Mouse (Mus musculus) midbrain, embryonic 10.5 days (tissue): ENCODE data around the gene Zfp513. TPM values are rescaled to one million over a fixed set of nuclear protein-coding genes. Genes with fewer than 3 reads are reported as not detected.

Source experiments
- polyA plus RNA-seq: library from polyadenylated mRNA; unstranded; fragments of >200 nt; fragmentation: Nextera tagmentation; extraction: Ambion mirVana; gene quantifications from 2 replicates; pipeline ENCODE4 v1.2.1, GENCODE M21; 2016

The Zfp513 gene
- polyA plus RNA-seq, 1 experiment from 2014 or later: 11.5 TPM

Other genes with a start within 250 kb of the Zfp513 start
- gene Preb, start 241.9 kb downstream of the Zfp513 start, polyA plus RNA-seq: 138 and 149 TPM in 2 replicates
- 0.02 TPM in 1 of 2 replicates, not detected in the other for gene Tcf23, start 233.6 kb downstream of the Zfp513 start, polyA plus RNA-seq
- gene Atraid, start 154.0 kb downstream of the Zfp513 start, polyA plus RNA-seq: 80.5 and 99.6 TPM in 2 replicates
- gene Slc5a6, start 153.4 kb downstream of the Zfp513 start, polyA plus RNA-seq: 10.6 and 11.4 TPM in 2 replicates
- 52.4 and 53.3 TPM in 2 replicates for gene Cad, start 147.5 kb downstream of the Zfp513 start, polyA plus RNA-seq
- gene Dnajc5g, start 96.0 kb downstream of the Zfp513 start, polyA plus RNA-seq: not detected in 2 replicates
- gene Slc30a3, start 94.1 kb downstream of the Zfp513 start, polyA plus RNA-seq: 1.5 and 7.1 TPM in 2 replicates
- not detected in 2 replicates for gene Trim54, start 85.6 kb downstream of the Zfp513 start, polyA plus RNA-seq
- gene Ucn, start 63.5 kb downstream of the Zfp513 start, polyA plus RNA-seq: not detected in 2 replicates
- 58.7 and 64.5 TPM in 2 replicates for gene Mpv17, start 48.1 kb downstream of the Zfp513 start, polyA plus RNA-seq
- gene Gm29609, start 22.4 kb downstream of the Zfp513 start, polyA plus RNA-seq: 1.7 and 2.1 TPM in 2 replicates
- gene Gtf3c2, start 22.2 kb downstream of the Zfp513 start, polyA plus RNA-seq: 120 and 124 TPM in 2 replicates
- 139 and 153 TPM in 2 replicates for gene Snx17, start 9.1 kb downstream of the Zfp513 start, polyA plus RNA-seq
- 86.3 and 87.7 TPM in 2 replicates for gene Eif2b4, start 8.9 kb downstream of the Zfp513 start, polyA plus RNA-seq
- gene Ppm1g, start 18.4 kb upstream of the Zfp513 start, polyA plus RNA-seq: 195 and 214 TPM in 2 replicates
- gene Nrbp1, start 38.6 kb upstream of the Zfp513 start, polyA plus RNA-seq: 160 and 171 TPM in 2 replicates
- 0.23 and 0.36 TPM in 2 replicates for gene Gm9970, start 38.9 kb upstream of the Zfp513 start, polyA plus RNA-seq
- 2.9 and 3.0 TPM in 2 replicates for gene Krtcap3, start 49.4 kb upstream of the Zfp513 start, polyA plus RNA-seq
- gene Ift172, start 88.8 kb upstream of the Zfp513 start, polyA plus RNA-seq: 33.8 and 40.6 TPM in 2 replicates
- gene Fndc4, start 93.8 kb upstream of the Zfp513 start, polyA plus RNA-seq: 48.9 and 51.0 TPM in 2 replicates
- gene Gckr, start 95.1 kb upstream of the Zfp513 start, polyA plus RNA-seq: 0.24 TPM in 1 of 2 replicates, not detected in the other